Mouse (Mus musculus): Measurements from ENCODE around the gene Eif4enif1. TPM values are rescaled to one million over a fixed set of nuclear protein-coding genes. Genes with fewer than 3 reads are reported as not detected.

Eif4enif1 gene
- total and polyA plus RNA-seq, 2 experiments, result 14.1 to 17.2 TPM

GRCm38 (mm10) chr11:3233704-3234103 lies 31.5 kb downstream of the Eif4enif1 start:
- peaks cover 61% of the 10 kb centered on the region for H3K36me3 ChIP-seq (ENCODE audit: control insufficient read depth, insufficient read depth, low read length)
- DNase-seq (ENCODE audit: extremely low read depth, low read depth, low spot score), result no peak
- H3K79me2 ChIP-seq (ENCODE audit: control insufficient read depth, insufficient read depth, low read length), result peaks cover under 1% of the 10 kb centered on the region; the same call in 1 of the 2 replicates
- TF ChIP-seq CTCF (IDR thresholded peaks at IDR 0.05; ENCODE audit: low read depth, low read length), result no peak
- no peak for TF ChIP-seq POLR2A (IDR thresholded peaks at IDR 0.05; ENCODE audit: extremely low read depth, insufficient read depth, low read length)
- peaks cover 3% of the 10 kb centered on the region; the same call in 1 of the 2 replicates for H3K4me1 ChIP-seq (ENCODE audit: control insufficient read depth, insufficient read depth, low read length)
- H3K4me3 ChIP-seq (ENCODE audit: insufficient read depth, low read depth, low read length), result no peak overlapping the region
- no peaks in the 10 kb centered on the region for H3K27me3 ChIP-seq (ENCODE audit: control insufficient read depth, insufficient read depth, low read length)
- no peak overlapping the region for H3K9ac ChIP-seq (ENCODE audit: low read depth, low read length)
- WGBS, result 96% methylated on average over 4 of the region's 4 CpGs
- no peak overlapping the region for H3K27ac ChIP-seq (replicated peaks; ENCODE audit: insufficient read depth, low read depth, low read length)

DNA sequence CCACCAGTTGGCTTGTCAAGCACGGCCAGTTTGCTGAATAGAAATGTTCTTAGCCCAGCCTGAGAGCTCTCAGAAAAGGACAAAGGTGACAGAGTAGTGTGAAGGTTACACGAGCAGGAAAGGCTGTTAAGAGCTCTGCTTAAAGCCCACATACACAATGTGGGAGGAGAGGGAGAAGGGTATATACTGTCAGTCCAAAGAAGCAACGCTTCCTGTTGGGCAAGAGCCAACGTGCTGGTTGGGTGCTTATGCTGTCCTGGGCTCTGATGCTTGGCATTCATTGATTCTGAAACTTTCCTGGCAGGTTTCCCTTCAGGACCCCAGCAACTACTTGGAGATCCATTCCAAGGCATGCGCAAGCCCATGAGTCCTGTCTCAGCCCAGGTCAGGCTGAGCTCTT lies 33.1 kb downstream of the Eif4enif1 start:
- Histone ChIP-seq H3K27me3 (ENCODE audit: control insufficient read depth, insufficient read depth, low read length) (no peaks in the 10 kb centered on the region), H3K36me3 (ENCODE audit: control insufficient read depth, insufficient read depth, low read length) (peaks cover 63% of the 10 kb centered on the region), H3K9ac (ENCODE audit: low read depth, low read length) (no peak overlapping the region), H3K4me1 (ENCODE audit: control insufficient read depth, insufficient read depth, low read length) (peaks cover 3% of the 10 kb centered on the region; the same call in 1 of the 2 replicates), H3K27ac (replicated peaks; ENCODE audit: insufficient read depth, low read depth, low read length) (no peak overlapping the region), H3K4me3 (ENCODE audit: insufficient read depth, low read depth, low read length) (no peak overlapping the region), H3K79me2 (ENCODE audit: control insufficient read depth, insufficient read depth, low read length) (no peaks in the 10 kb centered on the region; the same call in 1 of the 2 replicates)
- TF ChIP-seq CTCF (IDR thresholded peaks at IDR 0.05; ENCODE audit: low read depth, low read length) (no peak), POLR2A (IDR thresholded peaks at IDR 0.05; ENCODE audit: extremely low read depth, insufficient read depth, low read length) (no peak)
- DNase-seq (ENCODE audit: extremely low read depth, low read depth, low spot score), result no peak
- WGBS, result 80% methylated on average over 5 of the region's 5 CpGs

- 89% methylated on average over 7 of the region's 7 CpGs for WGBS
- Histone ChIP-seq H3K27me3 (ENCODE audit: control insufficient read depth, insufficient read depth, low read length) (no peaks in the 10 kb centered on the region), H3K36me3 (ENCODE audit: control insufficient read depth, insufficient read depth, low read length) (peaks cover 73% of the 10 kb centered on the region), H3K27ac (replicated peaks; ENCODE audit: insufficient read depth, low read depth, low read length) (no peak overlapping the region), H3K4me3 (ENCODE audit: insufficient read depth, low read depth, low read length) (no peak overlapping the region), H3K9ac (ENCODE audit: low read depth, low read length) (no peak overlapping the region), H3K4me1 (ENCODE audit: control insufficient read depth, insufficient read depth, low read length) (no peaks in the 10 kb centered on the region), H3K79me2 (ENCODE audit: control insufficient read depth, insufficient read depth, low read length) (no peaks in the 10 kb centered on the region)
- no peak for DNase-seq (ENCODE audit: extremely low read depth, low read depth, low spot score)
- TF ChIP-seq POLR2A (IDR thresholded peaks at IDR 0.05; ENCODE audit: extremely low read depth, insufficient read depth, low read length) (no peak), CTCF (IDR thresholded peaks at IDR 0.05; ENCODE audit: low read depth, low read length) (no peak)
These were observed 40.2 kb downstream of the Eif4enif1 start for GRCm38 (mm10) chr11:3242395-3242794.

GRCm38 (mm10) chr11:3243771-3244170 lies 41.6 kb downstream of the Eif4enif1 start:
- Histone ChIP-seq H3K4me3 (ENCODE audit: insufficient read depth, low read depth, low read length) (no peak overlapping the region), H3K9ac (ENCODE audit: low read depth, low read length) (no peak overlapping the region), H3K36me3 (ENCODE audit: control insufficient read depth, insufficient read depth, low read length) (peaks cover 79% of the 10 kb centered on the region), H3K27ac (replicated peaks; ENCODE audit: insufficient read depth, low read depth, low read length) (no peak overlapping the region), H3K79me2 (ENCODE audit: control insufficient read depth, insufficient read depth, low read length) (no peaks in the 10 kb centered on the region), H3K4me1 (ENCODE audit: control insufficient read depth, insufficient read depth, low read length) (no peaks in the 10 kb centered on the region), H3K27me3 (ENCODE audit: control insufficient read depth, insufficient read depth, low read length) (no peaks in the 10 kb centered on the region)
- 87% methylated on average over 4 of the region's 4 CpGs for WGBS
- DNase-seq (ENCODE audit: extremely low read depth, low read depth, low spot score), result no peak
- TF ChIP-seq POLR2A (IDR thresholded peaks at IDR 0.05; ENCODE audit: extremely low read depth, insufficient read depth, low read length), result no peak
- TF ChIP-seq CTCF (IDR thresholded peaks at IDR 0.05; ENCODE audit: low read depth, low read length), result no peak

- Histone ChIP-seq H3K4me3 (ENCODE audit: insufficient read depth, low read depth, low read length) (no peak overlapping the region), H3K9ac (ENCODE audit: low read depth, low read length) (no peak overlapping the region), H3K4me1 (ENCODE audit: control insufficient read depth, insufficient read depth, low read length) (no peaks in the 10 kb centered on the region), H3K36me3 (ENCODE audit: control insufficient read depth, insufficient read depth, low read length) (peaks cover 83% of the 10 kb centered on the region), H3K27ac (replicated peaks; ENCODE audit: insufficient read depth, low read depth, low read length) (no peak overlapping the region), H3K79me2 (ENCODE audit: control insufficient read depth, insufficient read depth, low read length) (no peaks in the 10 kb centered on the region), H3K27me3 (ENCODE audit: control insufficient read depth, insufficient read depth, low read length) (no peaks in the 10 kb centered on the region)
- WGBS, result 87% methylated on average over 2 of the region's 2 CpGs
- no peak for DNase-seq (ENCODE audit: extremely low read depth, low read depth, low spot score)
- no peak for TF ChIP-seq POLR2A (IDR thresholded peaks at IDR 0.05; ENCODE audit: extremely low read depth, insufficient read depth, low read length)
These were observed 45.2 kb downstream of the Eif4enif1 start for GRCm38 (mm10) chr11:3247387-3247786.

DNA sequence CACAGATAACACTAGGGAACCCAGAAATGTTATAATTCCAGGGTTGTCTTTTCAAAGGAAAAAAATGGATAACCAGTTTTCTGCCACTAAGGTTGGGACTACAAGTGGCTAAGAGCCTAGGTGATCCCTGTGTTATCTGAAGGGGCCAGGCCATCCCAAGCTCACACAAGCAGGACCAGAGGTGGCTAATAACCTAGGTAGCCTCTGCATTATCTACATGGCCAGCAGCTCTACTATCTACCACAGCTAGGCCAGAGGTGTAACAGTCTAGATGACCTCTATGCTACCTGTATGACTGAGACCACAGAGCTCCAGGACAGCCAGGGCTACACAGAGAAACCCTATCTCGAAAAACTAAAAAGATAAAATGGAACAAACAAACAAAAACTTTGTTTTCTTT lies 57.3 kb downstream of the Eif4enif1 start:
- Histone ChIP-seq H3K27ac (replicated peaks; ENCODE audit: insufficient read depth, low read depth, low read length) (no peak overlapping the region), H3K79me2 (ENCODE audit: control insufficient read depth, insufficient read depth, low read length) (no peaks in the 10 kb centered on the region; the same call in 1 of the 2 replicates), H3K27me3 (ENCODE audit: control insufficient read depth, insufficient read depth, low read length) (no peaks in the 10 kb centered on the region), H3K4me1 (ENCODE audit: control insufficient read depth, insufficient read depth, low read length) (no peaks in the 10 kb centered on the region), H3K36me3 (ENCODE audit: control insufficient read depth, insufficient read depth, low read length) (peaks cover 53% of the 10 kb centered on the region), H3K9ac (ENCODE audit: low read depth, low read length) (no peak overlapping the region), H3K4me3 (ENCODE audit: insufficient read depth, low read depth, low read length) (no peak overlapping the region)
- no peak for DNase-seq (ENCODE audit: extremely low read depth, low read depth, low spot score)
- 92% methylated on average over 1 of the region's 1 CpGs for WGBS
- TF ChIP-seq CTCF (IDR thresholded peaks at IDR 0.05; ENCODE audit: low read depth, low read length) (no peak), POLR2A (IDR thresholded peaks at IDR 0.05; ENCODE audit: extremely low read depth, insufficient read depth, low read length) (no peak)
